Mouse (Mus musculus): ENCODE data around the gene Limch1.

The Limch1 gene

GRCm38 (mm10) chr5:66825586-66825985, 80.0 kb downstream of the Limch1 start:
- in situ Hi-C loops (cut with MboI, MseI) = no loop called here

- in situ Hi-C loops (cut with MboI, MseI) = no loop called here
Observed at GRCm38 (mm10) chr5:66826844-66827243, 81.2 kb downstream of the Limch1 start.

GRCm38 (mm10) chr5:66829505-66829904, 83.9 kb downstream of the Limch1 start:
- in situ Hi-C loops (cut with MboI, MseI) = no loop called here

GRCm38 (mm10) chr5:66830206-66830605, 84.6 kb downstream of the Limch1 start:
- in situ Hi-C loops (cut with MboI, MseI) = no loop called here

GRCm38 (mm10) chr5:66834756-66835155, 89.1 kb downstream of the Limch1 start:
- in situ Hi-C loops (cut with MboI, MseI) = no loop called here

- in situ Hi-C loops (cut with MboI, MseI) = no loop called here
Observed at GRCm38 (mm10) chr5:66836892-66837291, 91.3 kb downstream of the Limch1 start.

GRCm38 (mm10) chr5:66841971-66842370, 96.3 kb downstream of the Limch1 start:
- in situ Hi-C loops (cut with MboI, MseI) = no loop called here

- in situ Hi-C loops (cut with MboI, MseI) = no loop called here
Observed at GRCm38 (mm10) chr5:66842776-66843175, 97.1 kb downstream of the Limch1 start.

- in situ Hi-C loops (cut with MboI, MseI) = no loop called here
Observed at GRCm38 (mm10) chr5:66848136-66848535, 102.5 kb downstream of the Limch1 start.

DNA sequence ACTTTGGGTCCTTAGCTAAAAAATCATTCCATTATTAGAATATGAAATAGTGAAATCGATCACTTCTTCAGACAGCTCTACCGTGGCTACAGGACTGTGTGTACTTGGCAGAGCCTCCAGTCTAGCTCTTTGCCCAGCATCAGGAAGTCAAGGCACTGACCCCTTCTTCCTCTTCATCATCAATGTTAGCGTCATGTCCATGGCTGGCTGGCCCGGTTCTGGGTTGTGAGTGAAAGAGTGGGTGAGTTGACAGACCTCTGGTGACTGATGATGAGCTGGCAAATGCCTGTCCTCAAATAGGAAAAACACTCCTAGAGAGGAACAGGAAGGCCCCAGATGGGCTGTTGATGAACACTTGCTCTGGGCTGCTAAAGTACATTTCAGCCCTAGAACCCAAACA, 103.5 kb downstream of the Limch1 start:
- in situ Hi-C loops (cut with MboI, MseI) = no loop called here

GRCm38 (mm10) chr5:66850721-66851251, 105.2 kb downstream of the Limch1 start:
- in situ Hi-C loops (cut with MboI, MseI) = no loop called here

DNA sequence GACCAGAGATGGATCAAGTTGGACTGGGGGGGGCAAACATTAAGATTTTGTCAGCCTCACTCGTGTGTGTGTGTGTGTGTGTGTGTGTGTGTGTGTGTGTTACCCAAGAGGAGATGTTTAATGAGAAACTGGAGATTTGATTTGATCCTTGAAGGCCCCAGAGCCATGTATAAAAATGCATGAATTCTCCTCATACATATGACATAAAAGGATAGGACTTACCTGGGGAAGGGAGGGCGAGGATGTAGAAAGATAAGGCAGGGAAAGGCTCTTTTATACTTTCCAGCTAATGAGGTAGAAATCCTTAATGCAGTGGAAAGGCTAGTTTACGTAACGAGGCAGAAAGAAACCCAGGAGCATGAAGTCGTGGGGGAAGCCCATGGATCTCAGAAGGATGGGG, 106.1 kb downstream of the Limch1 start:
- in situ Hi-C loops (cut with MboI, MseI) = no loop called here

DNA sequence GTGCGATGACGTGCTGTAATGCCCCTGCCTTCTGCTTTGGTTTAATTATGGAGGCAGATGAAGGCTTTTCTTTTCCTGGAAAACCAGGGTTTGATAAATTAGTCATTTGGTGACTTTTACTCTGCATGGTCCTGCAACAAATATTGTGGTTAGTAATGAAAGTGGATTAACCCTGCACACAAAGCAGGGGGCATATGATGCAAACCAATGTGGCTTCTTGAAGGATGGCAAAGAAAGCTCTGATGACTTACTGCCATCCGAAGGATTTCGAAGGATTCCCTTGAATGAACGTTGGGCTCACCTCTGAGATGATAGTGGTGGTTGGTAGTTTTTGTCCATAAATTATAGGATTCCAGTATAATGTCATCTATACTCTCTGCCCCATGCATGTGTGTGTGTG, 108.6 kb downstream of the Limch1 start:
- in situ Hi-C loops (cut with MboI, MseI) = no loop called here

DNA sequence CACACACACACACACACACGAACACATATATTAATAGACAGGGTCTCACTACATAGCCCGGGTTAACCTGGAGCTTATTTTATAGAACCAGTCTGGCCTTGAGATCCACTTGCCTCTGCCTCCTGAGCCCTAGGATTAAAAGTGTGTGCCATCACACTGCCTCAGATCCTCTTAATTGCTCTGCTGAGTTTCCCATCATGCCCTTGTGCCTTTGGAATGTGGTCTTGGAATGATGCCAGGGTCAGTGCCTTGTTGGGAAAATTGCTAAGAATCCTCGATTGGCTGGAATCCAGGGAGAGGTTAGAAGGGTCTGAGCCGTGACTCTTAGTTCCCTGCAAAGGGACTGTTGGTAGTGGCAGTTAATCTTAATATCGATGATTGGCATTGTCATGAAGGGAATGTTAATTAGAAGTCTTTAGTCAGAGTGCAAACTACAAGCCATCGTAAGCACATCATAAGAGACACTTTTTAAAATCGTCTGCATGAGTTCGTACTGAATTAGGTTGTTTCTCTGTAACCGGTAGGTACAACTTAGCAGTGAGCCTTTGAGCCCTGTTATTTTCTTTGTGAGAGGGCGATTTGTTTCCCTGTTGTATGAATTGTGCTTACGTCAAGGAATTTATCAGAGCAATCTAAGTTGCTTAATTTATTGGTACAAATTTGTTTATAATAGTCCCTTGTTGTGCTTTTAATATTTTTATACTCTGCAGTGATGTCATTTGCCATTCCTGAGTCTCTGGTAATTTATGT, 109.9 kb downstream of the Limch1 start:
- in situ Hi-C loops (cut with MboI, MseI) = no loop called here

DNA sequence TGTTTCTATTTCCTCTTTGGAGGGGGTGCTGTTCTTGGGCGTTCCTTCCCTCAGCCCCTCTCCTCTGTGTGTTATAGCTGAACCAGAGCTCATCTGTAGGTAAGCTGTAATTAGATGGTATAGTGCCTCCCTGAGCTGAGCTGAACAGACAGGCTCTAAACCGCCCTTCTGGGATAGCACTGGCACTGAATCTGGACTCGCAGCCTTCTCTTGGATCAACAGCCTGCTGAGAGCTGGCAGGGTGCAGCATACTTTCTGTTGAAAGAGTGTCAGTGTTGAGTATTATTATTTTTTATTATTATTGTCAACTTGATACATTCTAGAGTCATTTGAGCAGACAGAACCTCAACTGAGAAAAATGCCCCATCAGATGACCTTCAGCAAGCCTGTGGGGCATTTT, 113.9 kb downstream of the Limch1 start:
- in situ Hi-C loops (cut with MboI, MseI) = no loop called here

GRCm38 (mm10) chr5:66861232-66862035, 115.8 kb downstream of the Limch1 start:
- in situ Hi-C loops (cut with MboI, MseI) = no loop called here

DNA sequence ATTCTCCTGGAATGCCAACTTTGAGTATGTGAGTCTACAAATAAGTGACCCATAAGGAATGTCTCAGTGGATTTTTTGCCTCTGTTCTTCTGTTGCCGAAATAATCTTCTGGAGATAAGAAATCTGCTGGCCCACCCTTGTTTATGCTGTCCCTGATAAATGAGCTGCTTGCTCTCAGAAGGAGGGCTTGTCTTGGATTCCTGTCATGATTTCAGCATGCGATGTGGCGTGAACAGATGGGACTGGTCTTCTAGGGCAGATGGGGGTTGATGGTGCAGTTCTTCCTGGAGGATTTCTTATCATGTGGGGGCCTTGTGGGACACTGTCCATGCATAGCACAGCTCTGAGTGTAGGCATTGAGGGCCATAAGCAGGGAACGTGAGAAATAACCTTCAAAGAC, 116.5 kb downstream of the Limch1 start:
- in situ Hi-C loops (cut with MboI, MseI) = no loop called here

- in situ Hi-C loops (cut with MboI, MseI) = no loop called here
Observed at GRCm38 (mm10) chr5:66865229-66865628, 119.6 kb downstream of the Limch1 start.

DNA sequence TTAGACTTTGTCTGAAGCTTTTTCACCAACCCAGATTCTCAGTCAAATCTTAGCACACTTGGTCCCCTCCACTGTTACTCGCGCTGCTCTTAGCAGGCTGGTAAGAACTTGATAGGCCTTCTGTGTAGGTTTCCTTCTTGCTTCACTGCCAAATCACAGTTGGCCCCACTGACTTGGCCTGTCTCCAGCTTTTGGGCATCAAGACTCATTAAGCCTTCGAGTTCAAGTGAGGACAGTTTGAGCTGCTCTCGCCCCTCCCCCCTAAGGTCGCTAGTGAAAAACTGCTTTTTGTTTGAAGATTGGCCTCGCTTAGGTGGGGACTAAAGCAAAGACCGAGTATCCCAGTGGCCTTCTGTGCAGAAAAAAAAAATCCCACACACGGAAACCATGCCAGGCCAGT, 120.4 kb downstream of the Limch1 start:
- in situ Hi-C loops (cut with MboI, MseI) = no loop called here

DNA sequence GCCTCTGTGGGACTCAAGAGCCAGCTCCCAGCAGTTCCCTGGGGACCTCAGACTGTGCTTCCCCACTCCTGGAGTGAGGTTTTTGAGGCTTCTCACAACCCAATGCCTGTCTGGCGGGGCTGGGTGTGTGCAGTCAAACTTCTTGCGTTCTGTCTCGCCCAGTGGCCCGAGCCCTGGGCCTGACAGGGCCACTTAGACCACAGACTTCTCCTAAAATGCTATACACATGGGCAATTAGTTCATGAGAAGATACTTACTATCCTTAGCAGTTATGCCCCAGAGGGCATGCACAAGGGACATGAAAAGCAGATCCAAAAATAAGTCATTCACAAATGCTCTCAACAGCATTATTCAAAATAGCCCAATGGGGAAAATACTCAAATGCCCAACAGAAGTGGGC, 123.9 kb downstream of the Limch1 start:
- in situ Hi-C loops (cut with MboI, MseI) = no loop called here

DNA sequence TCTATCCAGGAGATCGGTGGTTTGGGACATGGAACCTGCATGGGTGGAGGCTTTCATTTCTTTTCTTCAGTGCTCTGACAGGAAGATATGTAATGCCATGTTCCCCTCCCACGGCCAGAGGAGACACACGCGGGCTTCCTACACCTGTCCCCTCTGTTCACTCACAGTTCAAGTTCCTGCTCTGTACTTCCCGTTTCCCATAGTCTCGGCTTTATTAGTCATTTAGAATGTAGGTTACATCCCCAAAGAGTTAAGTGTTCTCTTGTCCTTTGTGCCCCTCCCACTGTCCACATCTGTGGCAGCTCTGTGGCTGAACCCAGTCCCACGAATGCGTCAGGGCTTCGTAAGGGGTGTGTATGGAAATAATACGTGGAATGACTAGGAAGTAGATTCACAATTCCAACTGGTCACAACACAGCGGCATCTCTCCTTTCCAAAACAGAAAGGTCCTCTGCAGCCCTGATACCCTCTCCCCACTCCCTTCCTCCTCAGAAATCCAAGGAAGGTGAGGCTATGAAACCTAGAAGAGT, 126.0 kb downstream of the Limch1 start:
- in situ Hi-C loops (cut with MboI, MseI) = no loop called here

DNA sequence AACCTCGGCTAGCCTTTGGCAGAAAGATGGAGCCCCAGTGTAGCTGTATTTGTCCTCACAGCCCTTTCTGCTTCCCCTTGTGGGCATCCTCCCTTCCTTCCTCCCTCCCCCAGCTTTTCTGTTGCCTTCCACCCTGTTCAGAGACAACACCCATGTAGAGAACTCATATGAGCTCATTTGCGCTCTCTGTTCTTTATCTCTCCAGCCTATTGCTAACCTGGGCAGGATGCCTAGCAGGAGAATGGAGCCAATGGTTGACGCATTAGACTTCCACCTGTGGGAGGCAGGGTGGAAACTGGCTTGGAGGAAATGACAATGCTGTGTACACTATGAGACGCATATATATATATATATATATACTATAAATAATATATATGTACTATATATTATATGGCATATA, 126.4 kb downstream of the Limch1 start:
- in situ Hi-C loops (cut with MboI, MseI) = no loop called here

- in situ Hi-C loops (cut with MboI, MseI) = no loop called here
Observed at GRCm38 (mm10) chr5:66872681-66873080, 127.1 kb downstream of the Limch1 start.

All from T-helper 17 cell (primary cell).